Comparison of ENCODE assay signal across 21 mouse cellular contexts in genomic region chr2:145620709-145621108, GRCm38 (mm10). TPM values are rescaled to one million over a fixed set of nuclear protein-coding genes. Genes with fewer than 3 reads are reported as not detected.
A peak's percentile ranks its signal among the peaks of the same experiment; 100 is the strongest.
DNase-seq lines count a peak whose midpoint lies in the region; ATAC-seq and TF ChIP-seq lines count a peak whose summit lies in the region.
"Had no signal": no experiment of that assay in that cellular context is flagged by ENCODE, and none has a peak within 500 bp of the region (broad histone marks: within the 10 kb centered on the region; RNA-seq: fewer than 3 reads in every experiment).

No protein-coding gene starts in this region.

- DNase-seq in heart, adult 2 months = no peak
- DNase-seq in midbrain, embryonic 11.5 days (ENCODE audit: low spot score, missing footprints) = no peak
- DNase-seq in midbrain, embryonic 14.5 days = no peak
- DNase-seq in embryo, embryonic 9.5 days (ENCODE audit: extremely low spot score) = peak; percentile 28
- no peak for DNase-seq in liver, embryonic 11.5 days (ENCODE audit: low spot score)
- no peak for DNase-seq in right cerebral cortex, postnatal 36 days (ENCODE audit: low spot score in 2 of 2)
- DNase-seq: adrenal gland, postnatal 36 days; cerebellum, adult 2 months; cerebellum, postnatal 36 days; gastrocnemius, postnatal 25 days; kidney, adult 2 months; kidney, postnatal 25 days; left cerebral cortex, postnatal 4 days; lung, adult 18-20 months; lung, postnatal 14 days; thymus, postnatal 14 days had no signal

- no peak for TF ChIP-seq EP300 in heart, adult 2 months (IDR thresholded peaks at IDR 0.05; ENCODE audit: insufficient read depth, low read depth, low read length)

- peak overlapping the region; percentile 61; the same call in 1 of the 2 replicates for H3K27ac ChIP-seq in heart, embryonic 12.5 days (ENCODE audit: poor library complexity, severe bottlenecking)
- H3K27ac ChIP-seq in heart, adult 2 months = no peak overlapping the region
- no peak overlapping the region for H3K27ac ChIP-seq in midbrain, embryonic 11.5 days (ENCODE audit: low read depth, low read length)
- H3K27ac ChIP-seq in midbrain, embryonic 14.5 days (replicated peaks; ENCODE audit: low read depth, low read length) = no peak overlapping the region
- 0 out of 2 replicates have a peak overlapping the region, but pooled peaks have one; percentile 14 for H3K27ac ChIP-seq in neural tube, embryonic 13.5 days (replicated peaks)
- no peak overlapping the region for H3K27ac ChIP-seq in liver, embryonic 11.5 days (ENCODE audit: low read depth, low read length)
- H3K27ac ChIP-seq: forebrain, embryonic 15.5 days had no signal

- TF ChIP-seq POLR2A in heart, adult 2 months (IDR thresholded peaks at IDR 0.05; ENCODE audit: insufficient read depth, low read depth, low read length) = no peak

- intact Hi-C loops in heart, adult 2 months (cut with DNase I) = no loop called here

- no peaks in the 10 kb centered on the region for H3K36me3 ChIP-seq in heart, embryonic 12.5 days
- no peaks in the 10 kb centered on the region for H3K36me3 ChIP-seq in heart, adult 2 months (ENCODE audit: control insufficient read depth, insufficient read depth, low read length)
- H3K36me3 ChIP-seq in midbrain, embryonic 11.5 days (ENCODE audit: control insufficient read depth, insufficient read depth, low read length) = no peaks in the 10 kb centered on the region
- no peaks in the 10 kb centered on the region for H3K36me3 ChIP-seq in midbrain, embryonic 14.5 days (ENCODE audit: control insufficient read depth, insufficient read depth, low read length)
- no peaks in the 10 kb centered on the region for H3K36me3 ChIP-seq in neural tube, embryonic 13.5 days
- no peaks in the 10 kb centered on the region for H3K36me3 ChIP-seq in liver, embryonic 11.5 days (ENCODE audit: control insufficient read depth, insufficient read depth, low read length)
- H3K36me3 ChIP-seq: forebrain, embryonic 15.5 days had no signal

- no peak for TF ChIP-seq CTCF in heart, adult 2 months (IDR thresholded peaks at IDR 0.05)

- H3K79me2 ChIP-seq in heart, adult 2 months (replicated peaks; ENCODE audit: control insufficient read depth, insufficient read depth, low read length) = no peaks in the 10 kb centered on the region

- H3K9ac ChIP-seq in heart, embryonic 12.5 days = no peak overlapping the region
- no peak overlapping the region for H3K9ac ChIP-seq in heart, adult 2 months (ENCODE audit: low read depth, low read length)
- H3K9ac ChIP-seq in midbrain, embryonic 11.5 days (ENCODE audit: low read length) = no peak overlapping the region
- H3K9ac ChIP-seq in midbrain, embryonic 14.5 days (replicated peaks; ENCODE audit: low read length) = no peak overlapping the region
- no peak overlapping the region for H3K9ac ChIP-seq in neural tube, embryonic 13.5 days
- no peak overlapping the region for H3K9ac ChIP-seq in liver, embryonic 11.5 days (ENCODE audit: low read depth, low read length)
- H3K9ac ChIP-seq: forebrain, embryonic 15.5 days had no signal

- H3K9me3 ChIP-seq in heart, embryonic 12.5 days (replicated peaks) = no peaks in the 10 kb centered on the region
- no peaks in the 10 kb centered on the region for H3K9me3 ChIP-seq in midbrain, embryonic 11.5 days (ENCODE audit: control insufficient read depth, low read length)
- H3K9me3 ChIP-seq in midbrain, embryonic 14.5 days (ENCODE audit: control insufficient read depth, low read length) = no peaks in the 10 kb centered on the region
- H3K9me3 ChIP-seq in neural tube, embryonic 13.5 days = no peaks in the 10 kb centered on the region
- H3K9me3 ChIP-seq in liver, embryonic 11.5 days (ENCODE audit: control insufficient read depth, low read length) = no peaks in the 10 kb centered on the region
- H3K9me3 ChIP-seq: forebrain, embryonic 15.5 days; megakaryocyte, embryonic 14.5 days had no signal

- H3K4me3 ChIP-seq in heart, embryonic 12.5 days = no peak overlapping the region
- no peak overlapping the region for H3K4me3 ChIP-seq in heart, adult 2 months
- no peak overlapping the region for H3K4me3 ChIP-seq in midbrain, embryonic 11.5 days (ENCODE audit: low read depth, low read length)
- no peak overlapping the region for H3K4me3 ChIP-seq in midbrain, embryonic 14.5 days (replicated peaks; ENCODE audit: low read depth, low read length)
- H3K4me3 ChIP-seq in neural tube, embryonic 13.5 days = no peak overlapping the region
- no peak overlapping the region for H3K4me3 ChIP-seq in liver, embryonic 11.5 days (ENCODE audit: low read depth, low read length)
- H3K4me3 ChIP-seq: forebrain, embryonic 15.5 days; megakaryocyte, embryonic 14.5 days had no signal

- no peaks in the 10 kb centered on the region for H3K27me3 ChIP-seq in heart, embryonic 12.5 days (replicated peaks)
- H3K27me3 ChIP-seq in heart, adult 2 months (ENCODE audit: control insufficient read depth, insufficient read depth, low read length) = no peaks in the 10 kb centered on the region
- no peaks in the 10 kb centered on the region for H3K27me3 ChIP-seq in midbrain, embryonic 11.5 days (ENCODE audit: control insufficient read depth, insufficient read depth, low read length)
- no peaks in the 10 kb centered on the region for H3K27me3 ChIP-seq in midbrain, embryonic 14.5 days (ENCODE audit: control insufficient read depth, insufficient read depth, low read length)
- H3K27me3 ChIP-seq in neural tube, embryonic 13.5 days = no peaks in the 10 kb centered on the region
- no peaks in the 10 kb centered on the region for H3K27me3 ChIP-seq in liver, embryonic 11.5 days (replicated peaks; ENCODE audit: control insufficient read depth, insufficient read depth, low read length)
- H3K27me3 ChIP-seq: forebrain, embryonic 15.5 days; megakaryocyte, embryonic 14.5 days had no signal

- peak overlapping the region; percentile 37 for H3K4me2 ChIP-seq in heart, embryonic 12.5 days
- no peak overlapping the region for H3K4me2 ChIP-seq in midbrain, embryonic 11.5 days
- H3K4me2 ChIP-seq in midbrain, embryonic 14.5 days (ENCODE audit: low read length) = no peak overlapping the region
- no peak overlapping the region for H3K4me2 ChIP-seq in neural tube, embryonic 13.5 days
- no peak overlapping the region for H3K4me2 ChIP-seq in liver, embryonic 11.5 days
- H3K4me2 ChIP-seq: forebrain, embryonic 15.5 days had no signal

- ATAC-seq in heart, embryonic 12.5 days (ENCODE audit: insufficient number of reproducible peaks, low FRiP score) = no peak; the same call in 1 of the 2 replicates
- ATAC-seq in midbrain, embryonic 11.5 days (ENCODE audit: low FRiP score) = peak; percentile 40; the same call in 1 of the 2 replicates
- no peak for ATAC-seq in midbrain, embryonic 14.5 days (ENCODE audit: low FRiP score, low TSS enrichment)
- peak; percentile 82 for ATAC-seq in neural tube, embryonic 13.5 days (ENCODE audit: low read depth)
- no peak for ATAC-seq in liver, embryonic 11.5 days (replicated peaks; ENCODE audit: low FRiP score)
- ATAC-seq: forebrain, embryonic 15.5 days had no signal

- peaks cover 25% of the 10 kb centered on the region for H3K4me1 ChIP-seq in heart, embryonic 12.5 days (replicated peaks)
- no peaks in the 10 kb centered on the region for H3K4me1 ChIP-seq in heart, adult 2 months (ENCODE audit: control insufficient read depth, insufficient read depth, low read length)
- no peaks in the 10 kb centered on the region for H3K4me1 ChIP-seq in midbrain, embryonic 11.5 days (ENCODE audit: control insufficient read depth, insufficient read depth, low read length)
- no peaks in the 10 kb centered on the region for H3K4me1 ChIP-seq in midbrain, embryonic 14.5 days (ENCODE audit: control insufficient read depth, insufficient read depth, low read length)
- peaks cover 17% of the 10 kb centered on the region for H3K4me1 ChIP-seq in neural tube, embryonic 13.5 days (replicated peaks)
- no peaks in the 10 kb centered on the region for H3K4me1 ChIP-seq in liver, embryonic 11.5 days (replicated peaks; ENCODE audit: control insufficient read depth, insufficient read depth, low read length)
- H3K4me1 ChIP-seq: forebrain, embryonic 15.5 days; megakaryocyte, embryonic 14.5 days had no signal

RNA-seq across cellular contexts. Expression of gene Rin2, which starts 54.3 kb away (rescaled TPM):
- 19.0 and 22.7 TPM in 2 replicates for polyA plus RNA-seq in heart, embryonic 12.5 days (2016; fragmentation: Nextera tagmentation; extraction: Ambion mirVana)
- 10 to 100 TPM; 18.8 to 20.2 TPM for total RNA-seq in heart, adult 2 months (2021)
- polyA plus RNA-seq in heart, adult 2 months (2012; rRNA removed) = 9.0 and 17.6 TPM in 2 replicates
- polyA plus RNA-seq in midbrain, embryonic 11.5 days (2014; fragmentation: Nextera tagmentation; extraction: Ambion mirVana) = 11.9 TPM in 2 replicates
- polyA plus RNA-seq in midbrain, embryonic 14.5 days (2014; fragmentation: Nextera tagmentation; extraction: Ambion mirVana) = 9.5 and 14.6 TPM in 2 replicates
- 17.2 and 18.2 TPM in 2 replicates for polyA plus RNA-seq in neural tube, embryonic 13.5 days (2015; fragmentation: Nextera tagmentation; extraction: Ambion mirVana)
- polyA plus RNA-seq in liver, embryonic 11.5 days (2014; fragmentation: Nextera tagmentation; extraction: Ambion mirVana) = 7.6 and 7.7 TPM in 2 replicates
- total RNA-seq: MEL had no signal

Comparison
In these comparisons a context has a peak if more than half of its experiments do, and no peak if none do; other contexts are left out.
1. ATAC-seq: peak in midbrain, embryonic 11.5 days (single experiment) and neural tube, embryonic 13.5 days (single experiment); none in heart, embryonic 12.5 days (single experiment), midbrain, embryonic 14.5 days (single experiment) and liver, embryonic 11.5 days (single experiment).
2. H3K27ac ChIP-seq: peak in heart, embryonic 12.5 days (single experiment) and neural tube, embryonic 13.5 days (single experiment); none in heart, adult 2 months (single experiment), midbrain, embryonic 11.5 days (single experiment), midbrain, embryonic 14.5 days (single experiment) and liver, embryonic 11.5 days (single experiment).